Mouse (Mus musculus): ENCODE results near the gene Gm20518. TPM values are rescaled to one million over a fixed set of nuclear protein-coding genes. Genes with fewer than 3 reads are reported as not detected.

Gm20518 gene
- polyA plus RNA-seq, 1 experiment from 2014 or later, result 0.29 TPM

DNA sequence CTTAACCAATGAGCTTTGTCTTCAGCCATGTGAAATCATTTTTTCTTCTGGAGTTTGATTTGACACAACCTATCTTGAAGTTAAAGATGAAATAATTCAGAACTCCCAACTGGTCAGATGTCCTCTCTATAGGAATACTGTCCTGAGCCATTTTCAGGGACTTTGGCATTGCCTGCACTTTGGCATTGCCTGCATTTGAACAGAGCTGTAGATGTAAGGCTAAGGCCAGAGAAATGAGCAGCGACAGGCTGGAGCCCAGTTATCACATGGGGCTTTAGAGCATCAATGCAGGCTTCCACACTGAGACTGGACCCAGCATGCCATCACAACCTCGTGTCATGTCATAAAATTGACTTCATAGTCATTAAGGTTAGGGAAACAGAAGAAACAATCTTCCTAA is 38.2 kb downstream of the Gm20518 start:
- WGBS, result 89% methylated on average over 2 of the region's 2 CpGs
- H3K27me3 ChIP-seq (ENCODE audit: poor library complexity, severe bottlenecking), result no peaks in the 10 kb centered on the region
- no peak overlapping the region for H3K27ac ChIP-seq
- no peak for DNase-seq (ENCODE audit: extremely low spot score, low spot score)
- no peaks in the 10 kb centered on the region for H3K9me3 ChIP-seq
- peaks cover 95% of the 10 kb centered on the region for H3K36me3 ChIP-seq (replicated peaks)
- no peak overlapping the region for H3K4me3 ChIP-seq
- 0 out of 2 replicates have a peak, but pooled peaks cover 5% of the 10 kb centered on the region for H3K4me1 ChIP-seq

DNA sequence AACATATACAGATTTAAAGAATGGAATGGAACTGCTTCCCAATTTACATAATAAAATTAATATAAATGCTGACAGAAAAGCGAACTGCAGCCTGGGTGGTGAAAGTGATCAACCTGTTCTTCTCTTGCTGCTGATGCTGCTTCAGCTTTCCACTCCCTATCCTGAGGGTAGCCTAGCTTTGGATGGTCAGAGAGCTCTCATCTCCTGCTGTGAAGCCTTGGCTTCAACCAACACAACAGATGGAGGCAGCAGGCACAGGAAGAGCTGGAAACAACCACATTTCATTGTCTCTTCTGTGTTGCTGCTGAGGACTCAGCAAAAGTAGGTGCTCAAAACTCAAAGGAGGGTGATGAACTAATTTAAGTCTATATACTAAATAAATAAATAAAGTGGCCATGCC is 39.6 kb downstream of the Gm20518 start:
- H3K4me3 ChIP-seq, result no peak overlapping the region
- H3K4me1 ChIP-seq, result 0 out of 2 replicates have a peak, but pooled peaks cover 4% of the 10 kb centered on the region
- peaks cover 95% of the 10 kb centered on the region for H3K36me3 ChIP-seq (replicated peaks)
- no peak for DNase-seq (ENCODE audit: extremely low spot score, low spot score)
- no peaks in the 10 kb centered on the region for H3K27me3 ChIP-seq (ENCODE audit: poor library complexity, severe bottlenecking)
- WGBS, result 89% methylated on average over 1 of the region's 1 CpGs
- no peak overlapping the region for H3K27ac ChIP-seq
- no peaks in the 10 kb centered on the region for H3K9me3 ChIP-seq

DNA sequence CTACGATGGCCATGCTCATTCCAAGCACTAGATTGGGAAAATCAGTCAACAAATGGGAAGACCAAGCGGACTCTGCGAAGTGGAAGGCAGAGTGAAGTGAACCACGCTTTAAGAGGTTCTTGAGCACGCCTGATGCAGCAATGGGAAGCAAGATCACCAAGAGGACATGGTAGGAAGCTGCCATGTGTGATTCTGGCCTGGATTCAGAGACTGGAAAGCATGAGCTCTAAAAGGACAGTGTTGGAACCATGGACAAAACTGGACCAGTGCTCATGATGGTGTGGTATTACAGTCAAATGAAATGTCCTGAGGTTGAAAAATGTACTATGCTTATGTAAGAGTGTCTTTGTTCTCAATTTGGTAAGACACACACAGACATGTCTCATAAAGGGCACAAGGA is 40.1 kb downstream of the Gm20518 start:
- Histone ChIP-seq H3K36me3 (replicated peaks) (peaks cover 95% of the 10 kb centered on the region), H3K27me3 (ENCODE audit: poor library complexity, severe bottlenecking) (no peaks in the 10 kb centered on the region), H3K27ac (no peak overlapping the region), H3K9me3 (no peaks in the 10 kb centered on the region), H3K4me3 (no peak overlapping the region), H3K4me1 (no peaks in the 10 kb centered on the region)
- no peak for DNase-seq (ENCODE audit: extremely low spot score, low spot score)
- 93% methylated on average over 5 of the region's 5 CpGs for WGBS

DNA sequence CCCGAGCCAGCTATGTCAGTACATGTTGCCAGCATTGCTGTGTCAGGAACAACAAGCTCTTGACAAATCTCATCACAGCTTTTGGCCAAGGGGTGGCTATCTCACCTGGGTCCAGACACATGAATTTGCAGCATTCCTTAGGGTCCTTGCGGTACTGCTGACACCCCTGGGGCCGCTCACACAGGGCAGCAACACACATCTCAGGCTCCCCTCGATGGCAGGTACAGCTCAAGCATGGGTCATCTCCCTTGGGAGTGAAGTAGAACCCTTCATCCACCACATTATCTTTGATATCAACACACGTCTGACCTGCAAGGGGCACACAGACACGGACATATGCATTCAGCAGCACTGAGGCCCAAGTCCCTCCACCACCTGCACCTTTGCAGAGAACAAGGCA is 42.0 kb downstream of the Gm20518 start:
- H3K27me3 ChIP-seq (ENCODE audit: poor library complexity, severe bottlenecking), result no peaks in the 10 kb centered on the region
- no peak for DNase-seq (ENCODE audit: extremely low spot score, low spot score)
- peaks cover 96% of the 10 kb centered on the region for H3K36me3 ChIP-seq (replicated peaks)
- no peaks in the 10 kb centered on the region for H3K9me3 ChIP-seq
- WGBS, result 90% methylated on average over 6 of the region's 6 CpGs
- H3K4me1 ChIP-seq, result no peaks in the 10 kb centered on the region
- no peak overlapping the region for H3K4me3 ChIP-seq
- H3K27ac ChIP-seq, result no peak overlapping the region

DNA sequence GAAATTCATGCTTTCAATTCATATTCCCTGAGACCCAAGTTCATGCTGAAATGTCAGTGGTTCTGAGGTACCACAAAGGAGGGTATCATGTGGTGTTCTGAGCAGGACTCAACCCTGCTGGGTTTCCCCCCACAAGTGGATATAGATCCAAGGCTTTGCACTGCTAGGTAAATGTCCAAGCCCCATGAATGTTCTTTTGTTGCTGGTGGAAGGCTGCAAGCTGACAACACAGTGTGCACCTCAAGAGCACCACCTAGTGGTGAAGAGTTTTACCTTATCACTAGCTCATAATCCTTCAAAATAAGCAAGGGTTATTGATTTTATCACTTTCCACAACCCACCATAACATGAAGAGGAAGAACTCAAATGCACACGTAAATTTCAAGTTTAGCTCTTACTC is 42.5 kb downstream of the Gm20518 start:
- peaks cover 96% of the 10 kb centered on the region for H3K36me3 ChIP-seq (replicated peaks)
- WGBS, result 33% methylated on average over 1 of the region's 1 CpGs

DNA sequence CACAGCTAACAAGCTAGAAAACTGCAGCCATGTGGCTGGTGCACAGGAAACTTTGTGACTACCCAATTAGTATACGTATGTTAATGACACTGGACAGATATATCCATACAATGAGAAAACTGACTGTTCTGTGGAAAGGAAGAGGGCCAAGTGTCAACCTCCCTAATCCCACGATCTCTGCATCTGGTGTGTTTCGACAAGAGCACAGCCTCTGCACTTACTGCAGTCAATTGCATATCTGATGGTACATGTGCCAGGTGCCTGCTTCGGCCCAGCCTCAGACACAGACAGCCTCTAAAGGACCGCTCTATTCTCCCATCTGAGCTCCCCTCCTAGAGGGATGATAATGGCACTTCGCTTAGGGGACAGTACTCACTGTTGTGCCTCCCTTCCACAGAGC is 43.0 kb downstream of the Gm20518 start:
- Histone ChIP-seq H3K27ac (no peak overlapping the region), H3K4me3 (no peak overlapping the region), H3K9me3 (no peaks in the 10 kb centered on the region), H3K4me1 (no peaks in the 10 kb centered on the region), H3K27me3 (ENCODE audit: poor library complexity, severe bottlenecking) (no peaks in the 10 kb centered on the region), H3K36me3 (replicated peaks) (peaks cover 96% of the 10 kb centered on the region)
- DNase-seq (ENCODE audit: extremely low spot score, low spot score), result no peak
- 92% methylated on average over 6 of the region's 6 CpGs for WGBS

More for the DNA sequence above, 42.5 kb downstream of the Gm20518 start:
- no peaks in the 10 kb centered on the region for H3K4me1 ChIP-seq
- H3K4me3 ChIP-seq, result no peak overlapping the region
- DNase-seq (ENCODE audit: extremely low spot score, low spot score), result no peak
- H3K9me3 ChIP-seq, result no peaks in the 10 kb centered on the region
- H3K27me3 ChIP-seq (ENCODE audit: poor library complexity, severe bottlenecking), result no peaks in the 10 kb centered on the region
- no peak overlapping the region for H3K27ac ChIP-seq

DNA sequence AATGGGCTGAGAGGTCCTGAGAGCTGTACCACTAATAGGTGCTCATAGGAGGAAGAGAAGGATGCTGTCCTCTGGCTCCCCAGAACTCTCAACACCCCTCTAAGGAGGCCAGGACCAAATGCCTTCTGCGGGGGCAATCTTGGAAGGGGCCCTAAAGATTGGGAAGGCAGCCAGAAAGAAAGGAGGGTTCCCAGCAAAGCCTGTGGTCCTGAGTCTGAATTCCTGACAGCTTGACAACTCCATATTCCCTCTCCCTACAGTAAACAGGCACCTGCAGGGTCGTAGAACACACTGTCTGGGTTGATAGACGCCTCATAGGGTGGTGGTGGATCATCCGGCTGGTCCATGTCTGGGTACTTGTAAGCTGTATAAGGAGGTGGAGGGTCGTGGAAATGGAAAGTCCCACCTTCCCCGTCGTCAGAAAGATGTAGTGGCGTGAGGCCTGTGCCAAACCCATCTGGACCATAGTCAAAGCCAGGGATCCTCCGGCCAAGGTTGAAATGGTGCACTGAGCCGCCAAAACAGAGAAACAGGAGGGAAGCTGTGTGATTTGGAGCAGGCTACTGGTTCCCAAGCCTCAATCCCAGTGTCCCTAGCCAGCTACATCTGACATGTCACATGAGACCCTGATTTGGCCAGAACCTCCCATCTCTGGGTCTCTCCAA is 47.6 kb downstream of the Gm20518 start:
- no peaks in the 10 kb centered on the region for H3K27me3 ChIP-seq (ENCODE audit: poor library complexity, severe bottlenecking)
- no peaks in the 10 kb centered on the region for H3K9me3 ChIP-seq
- no peak overlapping the region for H3K27ac ChIP-seq
- H3K4me1 ChIP-seq, result no peaks in the 10 kb centered on the region; the same call in 1 of the 2 replicates
- DNase-seq (ENCODE audit: extremely low spot score, low spot score), result no peak
- peaks cover 92% of the 10 kb centered on the region for H3K36me3 ChIP-seq (replicated peaks)
- 91% methylated on average over 10 of the region's 10 CpGs for whole genome bisulfite sequencing
- no peak overlapping the region for H3K4me3 ChIP-seq

DNA sequence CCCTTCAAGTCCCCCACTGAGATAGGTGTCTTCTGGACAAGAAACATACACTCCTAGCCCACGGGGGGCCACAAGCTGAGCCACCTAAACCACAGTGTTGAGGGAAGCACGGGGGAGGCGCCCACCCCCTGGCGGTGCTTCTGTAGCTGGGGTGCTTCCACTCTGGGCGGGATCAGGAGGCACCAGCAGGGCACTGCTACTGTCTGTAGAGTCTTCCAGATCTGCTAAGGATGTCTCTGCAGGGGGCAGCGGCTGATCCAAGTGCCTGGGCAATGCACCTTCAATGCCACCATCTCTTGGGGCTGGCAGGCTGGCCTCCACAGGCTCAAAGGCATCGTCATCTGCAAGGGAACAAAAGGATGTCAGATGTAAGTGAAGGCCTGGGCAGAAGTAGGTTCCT is 49.0 kb downstream of the Gm20518 start:
- Histone ChIP-seq H3K4me3 (no peak overlapping the region), H3K9me3 (no peaks in the 10 kb centered on the region), H3K27ac (no peak overlapping the region), H3K27me3 (ENCODE audit: poor library complexity, severe bottlenecking) (peaks cover 11% of the 10 kb centered on the region), H3K4me1 (no peaks in the 10 kb centered on the region; the same call in 1 of the 2 replicates), H3K36me3 (replicated peaks) (peaks cover 82% of the 10 kb centered on the region)
- no peak for DNase-seq (ENCODE audit: extremely low spot score, low spot score)
- WGBS, result 91% methylated on average over 7 of the region's 7 CpGs

DNA sequence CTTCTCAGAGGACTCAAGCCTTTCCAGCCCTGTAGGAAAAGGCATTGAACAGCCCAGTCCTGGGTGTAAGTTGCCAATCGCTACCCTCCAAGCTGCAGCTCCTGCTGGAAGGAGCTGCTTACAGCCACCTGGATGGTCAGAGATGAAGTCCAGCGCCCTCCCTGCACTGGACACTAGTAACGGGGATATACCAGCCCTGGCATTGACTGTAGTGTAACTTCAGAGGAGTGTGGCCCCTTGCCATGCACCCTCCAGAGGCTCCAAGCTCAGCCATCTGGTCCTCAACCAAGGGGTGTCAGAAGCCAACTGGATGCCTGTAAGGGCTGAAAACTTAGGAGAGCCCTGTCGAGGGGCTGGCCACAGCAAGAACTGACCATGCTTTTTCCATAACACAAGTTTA is 51.5 kb downstream of the Gm20518 start:
- Histone ChIP-seq H3K27me3 (ENCODE audit: poor library complexity, severe bottlenecking) (peaks cover 35% of the 10 kb centered on the region), H3K36me3 (replicated peaks) (peaks cover 58% of the 10 kb centered on the region), H3K9me3 (no peaks in the 10 kb centered on the region), H3K4me1 (no peaks in the 10 kb centered on the region; the same call in 1 of the 2 replicates), H3K4me3 (no peak overlapping the region), H3K27ac (no peak overlapping the region)
- 86% methylated on average over 4 of the region's 4 CpGs for WGBS
- no peak for DNase-seq (ENCODE audit: extremely low spot score, low spot score)

DNA sequence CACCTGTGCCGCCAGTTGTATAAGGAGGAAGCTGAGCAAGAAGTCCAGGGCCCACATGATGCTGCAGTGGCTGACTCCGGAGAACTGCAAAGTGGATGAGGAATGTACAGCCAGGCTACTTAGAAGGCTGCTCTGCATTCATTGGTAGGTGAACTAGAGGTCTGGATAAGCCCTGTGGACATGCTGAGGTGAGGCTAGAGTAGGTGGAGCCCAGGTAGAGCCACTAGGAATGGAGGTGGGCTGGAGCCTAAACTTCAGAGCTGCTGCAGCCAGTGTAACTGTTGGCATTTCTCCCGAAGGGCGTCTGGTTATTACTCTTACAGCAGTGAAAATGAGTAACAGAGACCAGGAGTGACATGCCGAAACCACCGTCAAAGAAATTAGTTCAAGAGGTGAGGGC is 53.4 kb downstream of the Gm20518 start, which contains the start of gene Car15:
TSS of gene Car15 (minus strand) at position 314 of the 400 bp plus-strand sequence.
- Histone ChIP-seq H3K4me3 (no peak within 1 kb of the TSS), H3K9me3 (no peaks in the 10 kb centered on the region), H3K27me3 (ENCODE audit: poor library complexity, severe bottlenecking) (peaks cover 55% of the 10 kb centered on the region), H3K36me3 (replicated peaks) (peaks cover 39% of the 10 kb centered on the region), H3K4me1 (peaks cover 15% of the 10 kb centered on the region), H3K27ac (no peak within 1 kb of the TSS)
- 85% methylated on average over 6 of the region's 6 CpGs for WGBS
- no peak for DNase-seq (ENCODE audit: extremely low spot score, low spot score)

DNA sequence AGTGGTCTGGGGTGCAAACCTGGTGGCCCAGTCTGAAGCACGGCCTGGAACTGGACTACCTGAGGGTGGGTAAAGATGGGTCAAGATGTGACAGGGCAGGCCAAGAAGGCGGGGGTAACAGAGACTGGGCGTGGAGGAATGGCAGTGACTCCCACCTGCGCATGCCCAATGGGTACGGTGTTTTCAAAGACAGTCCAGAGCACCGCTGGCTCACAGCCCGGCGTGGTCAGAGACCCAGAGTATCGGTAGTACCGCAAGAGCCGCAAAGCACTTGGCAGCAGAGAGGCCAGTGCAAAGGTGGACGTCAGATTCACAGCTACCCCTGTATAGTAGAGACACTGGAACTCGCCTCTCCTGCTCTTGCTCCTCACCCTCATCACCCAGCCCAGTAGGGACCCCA is 56.0 kb downstream of the Gm20518 start:
- Histone ChIP-seq H3K4me3 (no peak overlapping the region), H3K9me3 (no peaks in the 10 kb centered on the region), H3K27ac (no peak overlapping the region), H3K4me1 (peaks cover 33% of the 10 kb centered on the region), H3K36me3 (replicated peaks) (peaks cover 13% of the 10 kb centered on the region), H3K27me3 (ENCODE audit: poor library complexity, severe bottlenecking) (peaks cover 80% of the 10 kb centered on the region)
- no peak for DNase-seq (ENCODE audit: extremely low spot score, low spot score)
- 57% methylated on average over 13 of the region's 13 CpGs for WGBS

DNA sequence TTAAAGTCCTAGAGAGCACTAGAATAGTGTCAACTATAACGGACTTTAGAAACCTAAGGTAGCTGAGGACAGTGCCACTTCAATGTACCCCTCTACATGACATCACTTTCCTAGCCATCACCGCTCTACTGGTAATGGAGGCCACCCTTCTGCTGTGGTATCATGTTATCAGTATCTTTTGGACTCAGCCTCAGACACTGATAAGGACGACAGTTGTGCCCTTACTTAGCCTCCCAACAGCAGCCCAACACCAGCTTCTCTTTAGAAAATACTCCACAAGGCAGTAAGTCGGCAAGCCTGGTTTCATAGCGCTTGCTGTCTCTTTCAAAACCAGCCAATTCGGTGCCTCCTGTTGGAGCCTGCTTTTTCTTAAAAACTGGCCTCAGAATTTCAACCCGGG is 56.9 kb downstream of the Gm20518 start:
- H3K4me1 ChIP-seq, result peaks cover 35% of the 10 kb centered on the region
- H3K36me3 ChIP-seq (replicated peaks), result peaks cover 6% of the 10 kb centered on the region; the same call in 1 of the 2 replicates
- peaks cover 90% of the 10 kb centered on the region for H3K27me3 ChIP-seq (ENCODE audit: poor library complexity, severe bottlenecking)
- WGBS, result 50% methylated on average over 7 of the region's 7 CpGs
- H3K4me3 ChIP-seq, result peak overlapping the region; percentile 68
- DNase-seq (ENCODE audit: extremely low spot score, low spot score), result no peak
- no peaks in the 10 kb centered on the region for H3K9me3 ChIP-seq
- H3K27ac ChIP-seq, result no peak overlapping the region

DNA sequence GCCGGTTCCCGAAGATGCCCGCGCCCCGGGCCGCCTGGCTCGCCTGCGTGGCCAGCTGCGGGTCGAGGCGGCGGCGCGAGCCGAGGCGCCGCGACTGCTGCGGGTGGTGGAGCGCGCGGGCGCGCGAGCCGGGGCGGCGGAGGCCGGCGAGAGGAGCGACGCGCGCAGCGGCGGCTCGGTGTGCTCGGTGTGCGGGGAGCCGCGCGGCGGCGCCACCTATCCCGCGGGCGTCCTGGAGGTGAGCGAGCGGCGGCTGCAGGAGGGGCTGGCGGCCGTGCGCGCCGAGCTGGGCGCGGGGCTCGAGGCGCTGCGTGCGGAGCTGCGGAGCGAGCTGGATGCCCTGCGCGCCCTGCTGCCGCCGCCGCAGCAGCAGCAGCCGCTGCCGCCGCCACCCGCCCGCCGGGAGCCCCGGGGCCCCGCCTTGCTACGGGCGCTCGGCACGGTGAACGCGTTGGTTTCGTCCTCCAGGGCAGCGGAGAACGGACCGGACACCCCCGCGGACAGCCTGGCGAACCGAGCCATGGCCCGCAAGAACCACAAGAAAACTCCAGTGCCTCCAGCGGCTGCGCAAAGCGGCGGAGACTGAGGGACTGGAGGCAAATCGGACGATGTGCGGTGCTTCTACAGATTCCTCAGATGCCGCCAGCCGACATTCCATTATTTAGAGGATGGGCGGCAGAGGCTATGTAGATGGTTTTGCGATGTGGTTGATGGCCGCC is 57.6 kb downstream of the Gm20518 start:
- DNase-seq (ENCODE audit: extremely low spot score, low spot score), result peak; percentile 42
- peaks cover 35% of the 10 kb centered on the region for H3K4me1 ChIP-seq
- H3K9me3 ChIP-seq, result no peaks in the 10 kb centered on the region
- peak overlapping the region; percentile 69 for H3K27ac ChIP-seq
- peaks cover 5% of the 10 kb centered on the region; the same call in 1 of the 2 replicates for H3K36me3 ChIP-seq (replicated peaks)
- WGBS, result under 1% methylated on average over 101 of the region's 103 CpGs
- H3K4me3 ChIP-seq, result peak overlapping the region; percentile 68
- peaks cover 97% of the 10 kb centered on the region for H3K27me3 ChIP-seq (ENCODE audit: poor library complexity, severe bottlenecking)
